Mouse (Mus musculus) heart, adult 2 months (tissue): ENCODE data around the gene Hdac9.

Experiments used
- CTCF ChIP-seq: fragments of 200-600 bp; IDR thresholded peaks from 2 replicates; pipeline ENCODE4 v1.8.1; 2022; ENCODE audit warnings: antibody characterized with exemption, mild to moderate bottlenecking, moderate library complexity
- EP300 ChIP-seq: fragments of 200-500 bp; IDR thresholded peaks from 2 replicates; pipeline ENCODE4 v1.6.1; 2011; ENCODE audit warnings: low read depth, low read length, control low read depth; ENCODE audit not compliant: insufficient read depth
- POLR2A ChIP-seq: fragments of 200-500 bp; IDR thresholded peaks from 2 replicates; pipeline ENCODE4 v1.6.1; 2011; ENCODE audit warnings: mild to moderate bottlenecking, low read depth, low read length, control low read depth; ENCODE audit not compliant: insufficient read depth

DNA sequence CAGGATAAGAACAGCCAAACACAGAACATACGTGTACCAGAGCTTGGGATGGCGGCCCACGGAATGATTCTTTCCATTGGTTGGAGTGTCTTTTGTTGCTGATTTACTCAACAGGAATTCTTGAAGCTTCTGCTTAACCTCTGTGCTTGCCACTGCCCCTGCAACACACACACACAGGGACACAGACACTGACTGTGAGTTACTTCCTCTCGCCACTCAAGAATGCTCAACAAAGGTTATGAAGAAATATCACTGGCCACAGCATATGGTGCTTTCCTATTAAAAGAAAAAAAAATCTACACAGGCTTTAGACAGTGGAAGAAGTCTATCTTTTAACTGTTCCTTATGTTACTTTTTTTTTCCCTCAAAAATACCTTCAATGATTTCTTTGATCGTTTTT, 485.1 kb downstream of the Hdac9 start:
- no peak for TF ChIP-seq EP300
- TF ChIP-seq CTCF, result no peak
- TF ChIP-seq POLR2A, result no peak
